Mouse (Mus musculus): ENCODE data around the gene Ryk.

GRCm38 (mm10) chr9:102818228-102818627 is 16.5 kb upstream of the Ryk start:
- TF ChIP-seq POLR2AphosphoS2 (IDR thresholded peaks at IDR 0.05; ENCODE audit: insufficient read length, low read depth) (no peak), MAX (IDR thresholded peaks at IDR 0.05; ENCODE audit: low read depth) (no peak), POLR2A (IDR thresholded peaks at IDR 0.05; ENCODE audit: insufficient read length, low read depth) (no peak), USF1 (IDR thresholded peaks at IDR 0.05; ENCODE audit: low read depth) (no peak), E2F4 (IDR thresholded peaks at IDR 0.05; ENCODE audit: insufficient read depth) (no peak), MYOG (IDR thresholded peaks at IDR 0.05; ENCODE audit: control insufficient read depth in 1 of 3, insufficient read depth in 1 of 3, insufficient read length in 2 of 3, low read depth in 2 of 3) (no peak), TCF12 (IDR thresholded peaks at IDR 0.05; ENCODE audit: insufficient read depth, poor library complexity, severe bottlenecking) (no peak), MYOD1 (IDR thresholded peaks at IDR 0.05; ENCODE audit: control insufficient read depth in 1 of 3, insufficient read length in 2 of 3, low read depth in 2 of 3) (no peak), TCF3 (IDR thresholded peaks at IDR 0.05; ENCODE audit: insufficient read length, low read depth) (no peak), REST (IDR thresholded peaks at IDR 0.05; ENCODE audit: insufficient read depth, insufficient read length) (no peak)
